Mouse (Mus musculus): Measurements from ENCODE around the gene Scgn. TPM values are rescaled to one million over a fixed set of nuclear protein-coding genes. Genes with fewer than 3 reads are reported as not detected.

Scgn gene
- polyA plus RNA-seq, 1 experiment from 2014 or later, result not detected

- Histone ChIP-seq H3K4me1 (peaks cover 35% of the 10 kb centered on the region), H3K4me2 (no peak overlapping the region), H3K27me3 (replicated peaks) (no peaks in the 10 kb centered on the region; the same call in 1 of the 2 replicates), H3K9ac (no peak overlapping the region), H3K27ac (replicated peaks) (no peak overlapping the region), H3K9me3 (no peaks in the 10 kb centered on the region), H3K36me3 (no peaks in the 10 kb centered on the region), H3K4me3 (no peak overlapping the region)
- 75% methylated on average over 5 of the region's 5 CpGs for WGBS
- ATAC-seq (ENCODE audit: extremely low read depth, insufficient number of reproducible peaks, low FRiP score, low TSS enrichment), result no peak
These were observed 79.7 kb downstream of the Scgn start for GRCm38 (mm10) chr13:23911335-23911734.

- Histone ChIP-seq H3K9me3 (no peaks in the 10 kb centered on the region), H3K27me3 (replicated peaks) (no peaks in the 10 kb centered on the region; the same call in 1 of the 2 replicates), H3K9ac (no peak overlapping the region), H3K4me1 (peaks cover 22% of the 10 kb centered on the region), H3K4me2 (no peak overlapping the region), H3K36me3 (no peaks in the 10 kb centered on the region), H3K27ac (replicated peaks) (no peak overlapping the region), H3K4me3 (no peak overlapping the region)
- ATAC-seq (ENCODE audit: extremely low read depth, insufficient number of reproducible peaks, low FRiP score, low TSS enrichment), result no peak
- WGBS, result 77% methylated on average over 5 of the region's 5 CpGs
These were observed 80.9 kb downstream of the Scgn start for GRCm38 (mm10) chr13:23910121-23910520.

DNA sequence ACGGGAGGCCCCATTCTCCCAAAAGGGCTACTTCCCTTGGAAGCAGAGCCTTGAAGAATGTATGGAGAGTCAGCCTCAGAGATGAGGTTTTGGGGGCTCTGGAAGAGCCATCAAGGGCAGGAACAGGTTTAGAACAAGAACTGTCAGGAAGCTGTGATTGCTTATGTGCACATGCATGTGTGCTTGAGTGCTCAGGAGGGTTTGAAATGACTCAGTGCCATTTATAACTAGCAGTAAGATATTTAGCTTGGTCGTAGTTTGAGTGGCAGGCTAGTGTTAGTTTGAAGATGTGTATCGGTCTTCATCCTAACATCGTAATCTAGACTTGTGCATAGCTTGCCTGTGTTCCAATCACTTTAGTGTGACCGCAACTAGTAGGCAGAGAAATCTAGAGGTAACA lies 84.1 kb downstream of the Scgn start:
- Histone ChIP-seq H3K27ac (replicated peaks) (no peak overlapping the region), H3K9ac (no peak overlapping the region), H3K27me3 (replicated peaks) (no peaks in the 10 kb centered on the region; the same call in 1 of the 2 replicates), H3K36me3 (no peaks in the 10 kb centered on the region), H3K4me2 (no peak overlapping the region), H3K9me3 (no peaks in the 10 kb centered on the region), H3K4me1 (no peaks in the 10 kb centered on the region), H3K4me3 (no peak overlapping the region)
- WGBS, result 82% methylated on average over 5 of the region's 5 CpGs
- ATAC-seq (ENCODE audit: extremely low read depth, insufficient number of reproducible peaks, low FRiP score, low TSS enrichment), result no peak

Small RNAs within 50 kb of the gene (microRNA-seq; reads per million reads assigned to microRNA genes)
- not detected for gene Gm44344

Other genes with a start within 250 kb of the Scgn start
- gene Hist1h3c, start 245.6 kb downstream of the Scgn start, polyA plus RNA-seq (2015; fragmentation: Nextera tagmentation; extraction: Ambion mirVana), result 2.7 and 3.8 TPM in 2 replicates
- 1.6 and 2.2 TPM in 2 replicates for gene Hist1h2bb, start 244.5 kb downstream of the Scgn start, polyA plus RNA-seq (2015; fragmentation: Nextera tagmentation; extraction: Ambion mirVana)
- 20.1 and 20.3 TPM in 2 replicates for gene Hist1h2ab, start 240.1 kb downstream of the Scgn start, polyA plus RNA-seq (2015; fragmentation: Nextera tagmentation; extraction: Ambion mirVana)
- 5.5 and 6.3 TPM in 2 replicates for gene Hist1h3b, start 238.9 kb downstream of the Scgn start, polyA plus RNA-seq (2015; fragmentation: Nextera tagmentation; extraction: Ambion mirVana)
- 2.3 and 2.8 TPM in 2 replicates for gene Hist1h4b, start 234.2 kb downstream of the Scgn start, polyA plus RNA-seq (2015; fragmentation: Nextera tagmentation; extraction: Ambion mirVana)
- not detected in 2 replicates for gene Hist1h4a, start 230.0 kb downstream of the Scgn start, polyA plus RNA-seq (2015; fragmentation: Nextera tagmentation; extraction: Ambion mirVana)
- gene Hist1h3a, start 228.8 kb downstream of the Scgn start, polyA plus RNA-seq (2015; fragmentation: Nextera tagmentation; extraction: Ambion mirVana), result 1.9 and 3.5 TPM in 2 replicates
- 1.5 and 1.6 TPM in 2 replicates for gene Hist1h1a, start 227.5 kb downstream of the Scgn start, polyA plus RNA-seq (2015; fragmentation: Nextera tagmentation; extraction: Ambion mirVana)
- gene Trim38, start 221.3 kb downstream of the Scgn start, polyA plus RNA-seq (2015; fragmentation: Nextera tagmentation; extraction: Ambion mirVana), result 0.09 and 0.20 TPM in 2 replicates
- gene Slc17a2, start 184.2 kb downstream of the Scgn start, polyA plus RNA-seq (2015; fragmentation: Nextera tagmentation; extraction: Ambion mirVana), result 0.05 TPM in 1 of 2 replicates, not detected in the other
- gene Slc17a3, start 151.8 kb downstream of the Scgn start, polyA plus RNA-seq (2015; fragmentation: Nextera tagmentation; extraction: Ambion mirVana), result 0.08 TPM in 1 of 2 replicates, not detected in the other
- gene Slc17a1, start 123.5 kb downstream of the Scgn start, polyA plus RNA-seq (2015; fragmentation: Nextera tagmentation; extraction: Ambion mirVana), result not detected in 2 replicates
- gene Slc17a4, start 76.2 kb downstream of the Scgn start, polyA plus RNA-seq (2015; fragmentation: Nextera tagmentation; extraction: Ambion mirVana), result not detected in 2 replicates
- gene Hist1h2ba, start 57.1 kb downstream of the Scgn start, polyA plus RNA-seq (2015; fragmentation: Nextera tagmentation; extraction: Ambion mirVana), result not detected in 2 replicates
- gene Hist1h2aa, start 56.8 kb downstream of the Scgn start, polyA plus RNA-seq (2015; fragmentation: Nextera tagmentation; extraction: Ambion mirVana), result not detected in 2 replicates

All from heart, embryonic 13.5 days (tissue).